Mouse (Mus musculus): ENCODE data around the gene Tns1.
A peak's percentile ranks its signal among the peaks of the same experiment; 100 is the strongest.

The Tns1 gene

GRCm38 (mm10) chr1:74055552-74055951 is 68.7 kb downstream of the Tns1 start:
- no peak for DNase-seq

GRCm38 (mm10) chr1:74054471-74054870 is 69.8 kb downstream of the Tns1 start:
- DNase-seq, result no peak

DNA sequence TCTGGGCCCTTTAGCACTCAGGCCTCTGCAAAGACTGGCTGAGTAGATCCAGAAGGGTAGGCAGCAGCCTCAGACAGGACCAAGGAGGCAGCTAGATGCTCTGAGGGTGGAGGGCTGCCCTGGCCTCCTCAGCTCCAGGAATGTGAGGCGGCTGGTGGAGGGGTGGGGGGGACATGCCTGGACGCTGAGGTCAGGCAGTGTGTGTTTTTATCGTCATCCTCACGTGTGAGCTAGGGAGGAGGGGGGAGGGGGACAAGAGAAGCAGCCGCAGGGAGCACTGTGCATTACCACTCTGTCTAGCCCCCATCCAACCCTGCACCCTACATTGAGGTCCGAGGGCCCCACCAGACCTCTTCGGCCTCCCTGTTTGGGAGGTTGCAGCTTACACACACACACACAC is 70.2 kb downstream of the Tns1 start:
- peak; percentile 91 for DNase-seq

DNA sequence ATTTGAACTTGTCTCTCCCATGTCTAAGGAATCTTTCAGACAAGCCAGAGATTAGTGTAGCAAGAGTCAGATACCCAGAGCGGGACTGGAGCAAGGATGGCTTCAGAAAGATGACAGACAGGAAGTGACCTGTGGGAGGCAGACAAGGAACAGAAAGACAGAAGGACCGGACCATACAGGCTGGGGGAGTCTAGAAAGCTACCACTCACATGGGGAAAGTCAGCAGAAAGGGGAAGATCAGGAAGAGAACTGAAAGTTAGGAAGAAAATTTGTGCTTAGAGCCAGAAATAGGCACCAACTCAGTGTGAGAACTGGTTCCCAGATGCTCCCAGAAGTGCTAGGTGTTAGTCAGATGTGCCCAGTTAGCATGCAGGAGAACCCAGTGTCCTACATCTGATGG is 71.2 kb downstream of the Tns1 start:
- DNase-seq, result no peak

DNA sequence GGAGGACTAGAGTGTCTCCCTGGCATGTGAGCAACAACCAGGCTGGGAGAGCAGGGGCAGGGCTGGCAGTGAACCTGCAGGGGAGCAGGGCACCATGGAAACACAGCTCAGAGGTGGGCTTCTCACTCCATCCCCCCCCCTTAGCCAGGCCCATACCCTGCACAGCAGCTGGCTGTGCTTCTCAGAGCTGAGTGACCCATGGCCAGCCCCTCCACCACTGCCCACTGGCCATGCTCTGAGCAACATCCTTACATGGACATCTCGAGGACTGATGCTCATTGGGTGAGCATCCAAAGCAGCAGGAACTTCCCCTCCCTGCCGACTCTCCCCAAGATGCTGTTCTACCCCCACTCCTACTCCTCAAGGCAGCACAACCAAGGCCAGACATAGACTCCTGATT is 72.9 kb downstream of the Tns1 start:
- DNase-seq, result peak; percentile 91

- DNase-seq, result peak; percentile 97
These were observed 74.8 kb downstream of the Tns1 start for GRCm38 (mm10) chr1:74049430-74049829.

GRCm38 (mm10) chr1:74047722-74048121 is 76.5 kb downstream of the Tns1 start:
- DNase-seq, result peak; percentile 94

DNA sequence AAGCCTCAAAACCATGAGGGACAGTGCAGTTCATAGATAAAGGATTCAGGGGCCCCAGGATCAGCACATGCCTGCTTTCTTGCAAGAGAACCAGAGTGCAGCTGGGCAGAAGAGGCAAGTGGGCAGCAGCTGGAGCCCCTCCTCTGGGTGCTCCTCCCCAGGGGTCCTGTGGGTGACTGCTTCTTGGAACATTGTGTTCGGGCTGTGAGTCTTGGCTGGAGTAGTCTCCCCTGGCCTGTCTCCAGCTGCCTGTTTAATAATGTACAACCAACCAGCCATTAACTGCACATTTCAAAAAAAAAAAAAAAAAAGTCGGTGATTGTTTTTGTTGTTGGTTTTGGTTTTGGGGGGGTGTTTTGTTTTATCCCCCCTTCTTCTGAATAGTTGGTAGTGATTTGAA is 76.9 kb downstream of the Tns1 start:
- peak; percentile 96 for DNase-seq

DNA sequence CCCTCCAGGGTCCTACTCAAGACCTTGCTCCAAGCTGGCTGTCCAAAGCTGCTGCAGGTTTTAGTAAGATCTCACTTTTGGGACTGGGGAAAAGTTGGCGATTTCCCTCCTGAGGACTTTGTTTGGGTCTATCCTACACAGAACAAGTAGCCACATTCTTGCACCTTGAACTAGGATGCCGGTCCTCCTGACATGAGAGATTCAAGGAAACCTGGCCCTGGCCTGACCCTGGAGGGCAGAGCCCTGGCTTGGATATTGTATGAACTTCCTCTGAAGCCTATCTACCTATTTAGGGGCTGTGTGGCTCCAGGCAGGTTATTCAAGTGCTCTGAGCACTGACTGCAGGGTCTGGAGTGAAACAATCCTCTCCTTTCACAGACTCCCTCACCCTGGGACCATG is 79.2 kb downstream of the Tns1 start:
- DNase-seq, result no peak

DNA sequence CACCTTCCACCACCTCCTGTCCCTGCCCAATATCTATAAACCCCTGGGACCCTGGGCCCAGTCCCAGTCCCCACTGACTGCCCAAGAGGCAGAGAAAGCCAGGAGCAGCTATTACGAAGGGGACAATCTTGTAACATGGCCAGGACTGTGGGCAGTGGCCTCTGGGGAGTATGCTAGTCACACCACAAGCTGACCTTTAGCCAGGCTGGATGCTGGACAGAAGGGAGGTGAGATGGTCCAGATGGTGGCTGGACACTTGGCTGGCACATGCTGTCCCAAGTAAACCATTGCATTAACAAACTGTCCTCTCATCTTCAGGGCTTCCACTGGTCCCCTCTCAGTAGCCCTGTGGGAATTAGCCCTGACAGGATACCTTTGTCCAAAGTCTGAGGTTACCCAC is 79.8 kb downstream of the Tns1 start:
- DNase-seq, result peak; percentile 94

GRCm38 (mm10) chr1:74043584-74044105 is 80.6 kb downstream of the Tns1 start:
- peak; percentile 90 for DNase-seq

- peak; percentile 93 for DNase-seq
These were observed 81.4 kb downstream of the Tns1 start for GRCm38 (mm10) chr1:74042711-74043467.

DNA sequence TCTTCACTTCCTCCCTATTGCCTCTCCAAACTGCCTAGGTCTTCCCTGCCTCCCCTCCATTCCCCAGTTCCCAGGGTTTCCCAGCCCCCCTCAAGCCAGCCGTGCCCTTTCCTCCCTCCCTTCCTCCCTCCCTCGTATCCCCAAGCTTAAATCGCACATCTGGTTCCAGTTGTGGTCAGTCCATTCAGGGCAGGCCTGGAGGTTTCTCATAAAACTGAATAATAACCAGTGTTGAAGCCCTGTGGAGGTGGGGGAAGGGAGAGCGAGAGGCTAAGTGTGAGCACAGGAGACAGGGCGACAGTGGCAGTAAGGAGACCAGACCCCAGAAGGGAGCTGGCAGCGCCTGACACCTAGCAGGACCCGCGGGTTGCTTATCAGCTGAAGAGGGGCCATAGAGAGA is 82.6 kb downstream of the Tns1 start:
- DNase-seq, result peak; percentile 89

DNA sequence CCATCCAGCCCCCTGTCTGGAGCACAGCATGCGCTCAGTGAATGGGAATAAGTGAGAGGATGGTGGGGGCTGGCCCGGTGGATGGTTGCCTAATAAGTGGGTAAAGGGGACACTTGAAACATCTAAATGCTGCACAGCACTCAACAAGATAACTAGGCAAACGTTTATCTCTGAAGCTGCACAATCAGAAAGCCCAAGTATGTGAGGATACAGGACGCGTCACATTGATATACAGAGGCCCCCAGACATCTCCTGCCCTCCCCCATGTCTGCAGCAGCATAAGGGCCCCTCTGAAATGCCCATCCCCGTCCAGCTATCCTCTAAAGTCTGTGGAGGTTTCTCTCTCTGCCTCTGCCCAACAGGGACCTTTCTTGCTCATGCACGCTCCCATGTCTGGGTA is 83.1 kb downstream of the Tns1 start:
- no peak for DNase-seq

- DNase-seq, result peak; percentile 98
These were observed 87.5 kb downstream of the Tns1 start for GRCm38 (mm10) chr1:74036560-74037390.

DNA sequence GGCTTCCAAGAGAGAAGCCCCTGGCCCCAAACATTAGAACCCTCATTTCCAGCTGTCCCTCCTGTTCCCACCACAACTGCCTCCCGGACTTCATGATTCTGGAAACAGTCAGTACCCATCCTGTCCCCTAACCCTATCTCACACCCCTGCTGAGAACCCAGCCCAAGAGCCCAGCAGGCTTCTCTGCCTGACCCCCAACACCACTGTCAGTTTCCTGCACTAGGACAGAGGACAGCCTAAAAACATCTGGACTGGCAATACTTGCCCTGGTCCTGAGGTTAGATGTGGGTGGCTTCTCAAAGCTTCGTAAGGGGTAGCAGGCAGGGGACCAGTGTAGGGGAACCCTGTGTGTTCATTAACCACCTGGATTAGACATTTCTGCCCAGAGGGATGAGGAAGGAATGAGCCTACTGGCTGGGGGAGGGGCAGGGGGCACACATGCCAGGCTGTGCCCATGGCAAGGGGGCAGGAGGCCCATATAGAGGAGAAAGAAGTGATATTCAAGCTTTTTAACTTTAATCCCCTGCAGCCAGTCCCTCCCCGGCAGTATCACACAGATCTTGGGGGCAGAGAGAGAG is 88.2 kb downstream of the Tns1 start:
- DNase-seq, result peak; percentile 96

DNA sequence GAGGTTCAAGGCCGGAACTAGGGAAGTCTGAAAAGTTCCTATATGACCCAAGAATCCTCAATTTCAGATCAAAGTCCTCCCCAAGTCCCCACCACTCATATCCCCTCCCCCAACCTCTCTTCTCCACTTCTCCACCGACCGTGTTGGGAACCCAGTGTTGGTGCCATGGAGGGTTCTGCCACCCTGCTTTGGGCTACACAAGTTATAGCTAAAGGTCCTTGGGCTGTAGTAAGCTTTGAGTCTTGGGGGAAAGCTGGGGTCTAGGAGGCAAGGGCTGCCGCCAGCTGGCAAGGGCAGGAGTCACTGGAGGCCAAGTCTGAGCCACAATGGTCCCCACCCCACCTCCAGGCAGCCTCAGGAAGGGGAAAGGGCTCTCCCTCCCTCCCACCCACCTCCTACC is 88.8 kb downstream of the Tns1 start:
- peak; percentile 96 for DNase-seq

DNA sequence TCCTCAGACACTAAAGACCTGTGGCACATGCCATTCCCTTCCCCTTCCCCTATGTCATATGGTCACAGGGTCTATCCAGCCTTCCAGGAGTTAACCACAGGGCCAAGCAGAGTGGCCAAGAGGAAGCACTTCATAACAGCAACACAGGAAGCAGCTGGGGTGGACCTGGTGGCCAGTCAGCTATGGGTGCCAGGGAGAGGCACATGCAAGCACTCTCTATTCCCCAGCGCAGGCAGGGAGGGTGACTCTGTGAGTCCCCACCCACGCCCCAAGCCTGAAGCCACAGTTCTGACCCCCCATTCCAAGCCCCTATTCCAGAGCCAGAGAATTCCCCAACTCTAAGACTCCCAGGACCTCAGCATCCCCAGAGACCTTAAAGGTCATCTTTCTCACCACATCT is 89.5 kb downstream of the Tns1 start:
- DNase-seq, result peak; percentile 99

DNA sequence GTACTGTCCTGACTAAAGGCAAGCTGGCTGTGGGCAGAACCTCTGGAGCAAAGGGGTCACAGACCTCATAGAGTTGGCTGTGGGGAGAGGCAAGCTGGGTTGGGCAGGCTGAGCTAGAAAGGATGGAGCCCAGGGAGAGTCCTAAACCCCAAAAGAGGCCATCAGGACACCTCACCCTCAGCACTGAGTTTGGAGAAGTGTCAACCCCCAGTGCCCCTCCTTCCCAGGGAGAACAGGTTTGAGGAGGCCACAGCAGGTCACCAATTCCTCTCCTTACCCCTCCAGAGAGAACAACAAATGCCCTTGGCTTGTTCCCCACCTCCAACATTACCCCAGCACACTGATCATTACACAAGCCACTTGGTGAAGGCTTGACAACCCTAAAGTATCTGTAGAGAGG is 90.0 kb downstream of the Tns1 start:
- DNase-seq, result no peak

GRCm38 (mm10) chr1:74033407-74033806 is 90.8 kb downstream of the Tns1 start:
- DNase-seq, result peak; percentile 97

- peak; percentile 95 for DNase-seq
These were observed 91.3 kb downstream of the Tns1 start for GRCm38 (mm10) chr1:74032966-74033365.

DNA sequence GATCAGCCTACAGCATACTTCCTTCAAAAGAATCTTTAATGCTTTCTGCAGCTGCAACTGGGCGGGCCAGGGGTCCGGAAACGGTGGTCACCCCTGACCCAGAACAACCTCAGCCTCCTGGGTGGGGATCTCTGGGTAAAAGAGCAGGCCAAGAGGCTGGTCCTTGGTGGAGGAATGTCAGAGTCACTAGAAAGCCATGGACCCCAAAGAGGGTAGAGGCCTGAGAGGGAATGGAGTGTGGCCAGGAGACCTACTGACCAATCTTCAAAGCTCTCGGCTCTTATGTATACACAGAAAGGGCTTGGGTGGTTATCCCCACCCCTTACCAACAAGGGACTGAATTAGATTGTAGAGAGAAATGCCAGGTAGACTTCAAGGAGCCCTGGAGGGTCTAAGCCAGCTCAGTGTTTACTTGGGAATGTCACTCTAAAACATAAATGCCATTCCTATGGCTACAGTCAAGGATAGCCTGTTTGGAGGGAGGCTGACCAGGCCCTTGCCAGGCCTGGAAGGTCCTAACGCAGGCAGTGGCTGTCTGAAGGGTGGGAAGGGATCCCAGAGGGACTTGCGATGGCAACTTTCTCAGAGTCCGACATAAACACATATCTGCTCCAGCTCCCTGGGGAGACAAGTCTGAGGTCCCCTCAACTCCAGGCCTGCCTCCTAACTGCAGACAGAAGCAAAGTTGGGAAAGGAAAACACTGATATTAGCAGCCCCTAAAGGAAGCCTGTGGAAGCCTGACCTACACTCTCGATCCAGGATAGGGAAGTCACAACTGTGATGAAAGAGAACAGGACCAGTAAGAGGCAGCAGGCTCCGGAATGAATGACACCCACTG is 92.3 kb downstream of the Tns1 start:
- peak; percentile 99 for DNase-seq

DNA sequence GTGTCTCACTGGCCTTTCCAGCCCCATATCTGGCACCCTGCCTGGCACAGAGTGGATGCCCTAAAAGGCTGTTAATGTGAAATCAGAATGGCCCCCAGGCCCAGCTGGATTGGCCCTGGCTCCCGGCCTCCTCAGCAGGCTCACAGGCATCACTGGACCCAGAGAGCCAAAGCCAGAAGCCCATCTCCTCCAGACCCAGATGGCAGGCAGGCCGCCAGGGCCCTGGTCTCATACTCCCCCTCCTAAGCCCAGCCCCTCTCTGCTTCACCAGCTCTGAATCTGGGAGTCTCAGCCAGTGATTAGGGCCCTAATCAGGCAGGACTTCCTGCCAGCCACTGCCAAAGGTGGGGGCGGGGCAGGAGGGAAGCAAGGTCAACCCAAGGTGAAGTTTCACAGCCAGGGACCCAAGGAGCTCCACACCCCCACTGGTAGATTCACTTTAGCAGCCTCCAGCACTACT is 93.3 kb downstream of the Tns1 start:
- DNase-seq, result peak; percentile 99

Measured in heart, adult 11 months (tissue).